In genomic region chr8:105519591-105519990, GRCm38 (mm10) we compare ENCODE assay signal across 8 mouse cellular contexts. TPM values are rescaled to one million over a fixed set of nuclear protein-coding genes. Genes with fewer than 3 reads are reported as not detected.
DNase-seq lines count a peak whose midpoint lies in the region; ATAC-seq and TF ChIP-seq lines count a peak whose summit lies in the region.

No protein-coding gene starts in this region.

- H3K4me3 ChIP-seq in kidney, postnatal 0 days (replicated peaks; ENCODE audit: low read depth, low read length) = peak overlapping the region; percentile 39
- no peak overlapping the region for H3K4me3 ChIP-seq in embryonic facial prominence, embryonic 15.5 days (replicated peaks)
- H3K4me3 ChIP-seq in limb, embryonic 12.5 days (replicated peaks) = peak overlapping the region; percentile 80
- peak overlapping the region; percentile 54 for H3K4me3 ChIP-seq in neural tube, embryonic 13.5 days
- H3K4me3 ChIP-seq in thymus, adult 2 months (ENCODE audit: control insufficient read depth, insufficient read depth, low read length) = no peak overlapping the region
- no peak overlapping the region for H3K4me3 ChIP-seq in cerebellum, adult 2 months (replicated peaks; ENCODE audit: insufficient read depth, low read depth, low read length)

- peaks cover 35% of the 10 kb centered on the region; the same call in 1 of the 2 replicates for H3K4me1 ChIP-seq in kidney, postnatal 0 days (replicated peaks; ENCODE audit: insufficient read depth, low read length)
- peaks cover 25% of the 10 kb centered on the region for H3K4me1 ChIP-seq in embryonic facial prominence, embryonic 15.5 days
- peaks cover 66% of the 10 kb centered on the region for H3K4me1 ChIP-seq in limb, embryonic 12.5 days (replicated peaks)
- H3K4me1 ChIP-seq in neural tube, embryonic 13.5 days (replicated peaks) = peaks cover 55% of the 10 kb centered on the region
- peaks cover 10% of the 10 kb centered on the region; the same call in 1 of the 2 replicates for H3K4me1 ChIP-seq in thymus, adult 2 months (replicated peaks; ENCODE audit: control insufficient read depth, insufficient read depth, low read length)
- H3K4me1 ChIP-seq in cerebellum, adult 2 months (ENCODE audit: control insufficient read depth, insufficient read depth, low read length) = peaks cover 5% of the 10 kb centered on the region; the same call in 1 of the 2 replicates

- H3K27me3 ChIP-seq in kidney, postnatal 0 days (ENCODE audit: insufficient read depth, low read length) = no peaks in the 10 kb centered on the region
- peaks cover 27% of the 10 kb centered on the region for H3K27me3 ChIP-seq in embryonic facial prominence, embryonic 15.5 days
- H3K27me3 ChIP-seq in limb, embryonic 12.5 days = peaks cover 6% of the 10 kb centered on the region; the same call in 1 of the 2 replicates
- peaks cover 15% of the 10 kb centered on the region for H3K27me3 ChIP-seq in neural tube, embryonic 13.5 days
- peaks cover 3% of the 10 kb centered on the region; the same call in 1 of the 2 replicates for H3K27me3 ChIP-seq in thymus, adult 2 months (ENCODE audit: control insufficient read depth, insufficient read depth, low read length)
- H3K27me3 ChIP-seq in cerebellum, adult 2 months (ENCODE audit: control insufficient read depth, insufficient read depth, low read length) = no peaks in the 10 kb centered on the region

- peak overlapping the region; percentile 86 for H3K4me2 ChIP-seq in kidney, postnatal 0 days (ENCODE audit: low read length)
- H3K4me2 ChIP-seq in embryonic facial prominence, embryonic 15.5 days (replicated peaks) = peak overlapping the region; percentile 99
- peak overlapping the region; percentile 93 for H3K4me2 ChIP-seq in limb, embryonic 12.5 days
- H3K4me2 ChIP-seq in neural tube, embryonic 13.5 days = peak overlapping the region; percentile 92

- DNase-seq in kidney, postnatal 0 days (ENCODE audit: low spot score) = no peak
- no peak for DNase-seq in kidney, adult 8-10 months
- DNase-seq in thymus, adult 2 months = no peak
- DNase-seq in layer of hippocampus, postnatal 25 days (ENCODE audit: extremely low spot score in 1 of 2, low spot score in 1 of 2) = no peak
- no peak for DNase-seq in cerebellum, adult 2 months

- WGBS in kidney, postnatal 0 days = 3% methylated on average over 2 of the region's 2 CpGs
- 10% methylated on average over 2 of the region's 2 CpGs for WGBS in embryonic facial prominence, embryonic 15.5 days
- 0% methylated on average over 2 of the region's 2 CpGs for WGBS in limb, embryonic 12.5 days
- WGBS in neural tube, embryonic 13.5 days = 6% methylated on average over 2 of the region's 2 CpGs
- WGBS in thymus, adult 2 months = 29% methylated on average over 2 of the region's 2 CpGs
- 27% methylated on average over 2 of the region's 2 CpGs for WGBS in cerebellum, adult 2 months

- peaks cover 8% of the 10 kb centered on the region; the same call in 1 of the 2 replicates for H3K36me3 ChIP-seq in kidney, postnatal 0 days (ENCODE audit: insufficient read depth, low read length)
- H3K36me3 ChIP-seq in embryonic facial prominence, embryonic 15.5 days = peaks cover 29% of the 10 kb centered on the region
- H3K36me3 ChIP-seq in limb, embryonic 12.5 days = peaks cover 28% of the 10 kb centered on the region
- peaks cover 35% of the 10 kb centered on the region for H3K36me3 ChIP-seq in neural tube, embryonic 13.5 days
- no peaks in the 10 kb centered on the region for H3K36me3 ChIP-seq in thymus, adult 2 months (ENCODE audit: control insufficient read depth, insufficient read depth, low read length)

- ATAC-seq in kidney, postnatal 0 days (replicated peaks; ENCODE audit: low FRiP score, low read depth) = no peak
- no peak for ATAC-seq in embryonic facial prominence, embryonic 15.5 days (ENCODE audit: insufficient number of reproducible peaks, low FRiP score, low TSS enrichment, low read depth)
- ATAC-seq in limb, embryonic 12.5 days (ENCODE audit: insufficient number of reproducible peaks, insufficient read depth, low FRiP score, low TSS enrichment, low read depth) = no peak
- ATAC-seq in neural tube, embryonic 13.5 days (ENCODE audit: low read depth) = no peak

- TF ChIP-seq CTCF in kidney, postnatal 0 days (IDR thresholded peaks at IDR 0.05; ENCODE audit: low read depth) = no peak
- TF ChIP-seq CTCF in thymus, adult 2 months (IDR thresholded peaks at IDR 0.05; ENCODE audit: borderline replicate concordance, control insufficient read depth, extremely low read depth, insufficient read depth, low read length, poor library complexity) = no peak
- TF ChIP-seq CTCF in cerebellum, adult 2 months (IDR thresholded peaks at IDR 0.05; ENCODE audit: borderline replicate concordance, insufficient read depth, low read depth, low read length) = no peak

- no peak for TF ChIP-seq POLR2A in thymus, adult 2 months (IDR thresholded peaks at IDR 0.05; ENCODE audit: control insufficient read depth, extremely low read depth, insufficient read depth, low read length, poor library complexity)
- TF ChIP-seq POLR2A in cerebellum, adult 2 months (IDR thresholded peaks at IDR 0.05; ENCODE audit: borderline replicate concordance, insufficient read depth, low read length) = no peak

- no peaks in the 10 kb centered on the region for H3K9me3 ChIP-seq in kidney, postnatal 0 days (replicated peaks; ENCODE audit: low read length)
- H3K9me3 ChIP-seq in embryonic facial prominence, embryonic 15.5 days (replicated peaks) = no peaks in the 10 kb centered on the region
- no peaks in the 10 kb centered on the region for H3K9me3 ChIP-seq in limb, embryonic 12.5 days
- no peaks in the 10 kb centered on the region for H3K9me3 ChIP-seq in neural tube, embryonic 13.5 days

- no peak overlapping the region for H3K27ac ChIP-seq in kidney, postnatal 0 days
- H3K27ac ChIP-seq in embryonic facial prominence, embryonic 15.5 days (replicated peaks) = no peak overlapping the region
- H3K27ac ChIP-seq in limb, embryonic 12.5 days = peak overlapping the region; percentile 95
- H3K27ac ChIP-seq in neural tube, embryonic 13.5 days (replicated peaks) = peak overlapping the region; percentile 76; the same call in 1 of the 2 replicates
- no peak overlapping the region for H3K27ac ChIP-seq in thymus, adult 2 months (ENCODE audit: control insufficient read depth, insufficient read depth, low read length)
- no peak overlapping the region for H3K27ac ChIP-seq in cerebellum, adult 2 months (ENCODE audit: insufficient read depth, low read length)

- peak overlapping the region; percentile 49 for H3K9ac ChIP-seq in kidney, postnatal 0 days (ENCODE audit: low read depth, low read length)
- H3K9ac ChIP-seq in embryonic facial prominence, embryonic 15.5 days = no peak overlapping the region
- H3K9ac ChIP-seq in limb, embryonic 12.5 days (replicated peaks) = peak overlapping the region; percentile 80
- H3K9ac ChIP-seq in neural tube, embryonic 13.5 days = peak overlapping the region; percentile 79

RNA-seq across cellular contexts. Expression of gene Hsd11b2, which starts 1.0 kb away (rescaled TPM):
- 42.4 and 44.8 TPM in 2 replicates for polyA plus RNA-seq in kidney, postnatal 0 days (2015; fragmentation: Nextera tagmentation; extraction: Ambion mirVana)
- 1.4 TPM in 2 replicates for polyA plus RNA-seq in embryonic facial prominence, embryonic 15.5 days (2015; fragmentation: Nextera tagmentation; extraction: Ambion mirVana)
- 28.2 and 30.6 TPM in 2 replicates for polyA plus RNA-seq in limb, embryonic 12.5 days (2016; fragmentation: Nextera tagmentation; extraction: Ambion mirVana)
- 5.4 and 5.5 TPM in 2 replicates for polyA plus RNA-seq in neural tube, embryonic 13.5 days (2015; fragmentation: Nextera tagmentation; extraction: Ambion mirVana)
- 0.46 and 0.90 TPM in 2 replicates for polyA plus RNA-seq in thymus, adult 2 months (2012; rRNA removed)
- under 1 TPM in 1 of 2 experiments, not detected in 1; 0.15 TPM for total RNA-seq in layer of hippocampus, postnatal 25 days (2021)
- 0.08 TPM in 1 of 2 replicates, not detected in the other for polyA plus RNA-seq in cerebellum, adult 2 months (2012; rRNA removed)

RNA-seq across cellular contexts. Expression of gene Zdhhc1, which starts 22.9 kb away (rescaled TPM):
- polyA plus RNA-seq in kidney, postnatal 0 days (2015; fragmentation: Nextera tagmentation; extraction: Ambion mirVana) = 28.0 and 30.5 TPM in 2 replicates
- 55.4 and 59.8 TPM in 2 replicates for polyA plus RNA-seq in embryonic facial prominence, embryonic 15.5 days (2015; fragmentation: Nextera tagmentation; extraction: Ambion mirVana)
- 34.8 and 36.9 TPM in 2 replicates for polyA plus RNA-seq in limb, embryonic 12.5 days (2016; fragmentation: Nextera tagmentation; extraction: Ambion mirVana)
- polyA plus RNA-seq in neural tube, embryonic 13.5 days (2015; fragmentation: Nextera tagmentation; extraction: Ambion mirVana) = 27.8 and 31.9 TPM in 2 replicates
- 22.3 and 23.5 TPM in 2 replicates for polyA plus RNA-seq in thymus, adult 2 months (2012; rRNA removed)
- total RNA-seq in layer of hippocampus, postnatal 25 days (2021) = 10 to 100 TPM; 27.6 to 34.0 TPM
- polyA plus RNA-seq in cerebellum, adult 2 months (2012; rRNA removed) = 64.7 and 67.9 TPM in 2 replicates

RNA-seq across cellular contexts. Expression of gene Atp6v0d1, which starts 46.3 kb away (rescaled TPM):
- polyA plus RNA-seq in kidney, postnatal 0 days (2015; fragmentation: Nextera tagmentation; extraction: Ambion mirVana) = 112 and 122 TPM in 2 replicates
- 99.7 and 104 TPM in 2 replicates for polyA plus RNA-seq in embryonic facial prominence, embryonic 15.5 days (2015; fragmentation: Nextera tagmentation; extraction: Ambion mirVana)
- 60.5 and 61.5 TPM in 2 replicates for polyA plus RNA-seq in limb, embryonic 12.5 days (2016; fragmentation: Nextera tagmentation; extraction: Ambion mirVana)
- 195 and 211 TPM in 2 replicates for polyA plus RNA-seq in neural tube, embryonic 13.5 days (2015; fragmentation: Nextera tagmentation; extraction: Ambion mirVana)
- polyA plus RNA-seq in thymus, adult 2 months (2012; rRNA removed) = 112 and 119 TPM in 2 replicates
- total RNA-seq in layer of hippocampus, postnatal 25 days (2021) = 100 to 1,000 TPM; 293 to 332 TPM
- polyA plus RNA-seq in cerebellum, adult 2 months (2012; rRNA removed) = 333 and 336 TPM in 2 replicates

RNA-seq across cellular contexts. Expression of gene Tppp3, which starts 48.3 kb away (rescaled TPM):
- 15.6 and 19.4 TPM in 2 replicates for polyA plus RNA-seq in kidney, postnatal 0 days (2015; fragmentation: Nextera tagmentation; extraction: Ambion mirVana)
- polyA plus RNA-seq in embryonic facial prominence, embryonic 15.5 days (2015; fragmentation: Nextera tagmentation; extraction: Ambion mirVana) = 157 and 180 TPM in 2 replicates
- 25.3 and 28.9 TPM in 2 replicates for polyA plus RNA-seq in limb, embryonic 12.5 days (2016; fragmentation: Nextera tagmentation; extraction: Ambion mirVana)
- 239 and 296 TPM in 2 replicates for polyA plus RNA-seq in neural tube, embryonic 13.5 days (2015; fragmentation: Nextera tagmentation; extraction: Ambion mirVana)
- polyA plus RNA-seq in thymus, adult 2 months (2012; rRNA removed) = 14.6 and 27.8 TPM in 2 replicates
- 10 to 100 TPM; 26.7 to 33.7 TPM for total RNA-seq in layer of hippocampus, postnatal 25 days (2021)
- polyA plus RNA-seq in cerebellum, adult 2 months (2012; rRNA removed) = 286 and 297 TPM in 2 replicates

Comparison
In these comparisons a context has a peak if more than half of its experiments do, and no peak if none do; other contexts are left out.
1. H3K27ac ChIP-seq: peak in limb, embryonic 12.5 days (single experiment) and neural tube, embryonic 13.5 days (single experiment); none in kidney, postnatal 0 days (single experiment), embryonic facial prominence, embryonic 15.5 days (single experiment), thymus, adult 2 months (single experiment) and cerebellum, adult 2 months (single experiment).
2. H3K4me3 ChIP-seq: peak in kidney, postnatal 0 days (single experiment), limb, embryonic 12.5 days (single experiment) and neural tube, embryonic 13.5 days (single experiment); none in embryonic facial prominence, embryonic 15.5 days (single experiment), thymus, adult 2 months (single experiment) and cerebellum, adult 2 months (single experiment).
3. Peak in every context shown above with its lines, with median percentiles within 50 percentile points of each other: H3K4me2 ChIP-seq.